Mouse (Mus musculus): ENCODE data around the gene 3110009E18Rik.

GRCm38 (mm10) chr1:120109741-120110432 lies 11.1 kb upstream of the 3110009E18Rik start:
- TF ChIP-seq CTCF (IDR thresholded peaks at IDR 0.05; ENCODE audit: control insufficient read depth, insufficient read depth, insufficient replicate concordance, low read depth, low read length) (no peak), POLR2A (IDR thresholded peaks at IDR 0.05; ENCODE audit: control insufficient read depth, low read depth, low read length) (no peak)

Measured in testis, adult 2 months (tissue).